Mouse (Mus musculus): ENCODE results near the gene Gfra4. TPM values are rescaled to one million over a fixed set of nuclear protein-coding genes. Genes with fewer than 3 reads are reported as not detected.

The Gfra4 gene
- polyA plus RNA-seq, 1 experiment from 2014 or later: 15.3 TPM

- ATAC-seq (replicated peaks; ENCODE audit: insufficient number of reproducible peaks, low FRiP score, low TSS enrichment, low read depth): no peak
- H3K27ac ChIP-seq (replicated peaks; ENCODE audit: low read depth, low read length): no peak overlapping the region
- 78% methylated on average over 6 of the region's 6 CpGs for WGBS
Observed at GRCm38 (mm10) chr2:131067481-131067880, 24.6 kb upstream of the Gfra4 start.

DNA sequence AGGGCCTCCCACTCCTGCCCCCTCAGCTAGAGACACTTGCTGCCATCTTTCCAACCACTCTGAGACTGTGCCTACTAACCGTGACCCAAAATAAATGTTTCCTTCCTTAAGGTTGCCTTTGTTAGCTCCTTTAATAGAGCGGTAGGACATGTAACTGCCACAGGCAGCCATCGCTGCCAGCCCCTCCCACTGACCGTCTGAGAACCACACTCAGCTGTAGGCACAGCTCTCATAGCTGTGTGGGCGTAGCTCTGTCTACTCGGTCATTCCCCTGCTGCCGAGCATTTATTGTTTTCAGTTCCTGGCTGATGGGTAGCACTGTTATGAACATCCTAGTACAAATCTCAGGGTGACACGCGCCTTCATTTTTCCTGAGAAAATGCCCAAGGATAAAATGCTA is 23.5 kb upstream of the Gfra4 start:
- no peaks in the 10 kb centered on the region for H3K36me3 ChIP-seq (replicated peaks; ENCODE audit: control insufficient read depth, insufficient read depth, low read depth, low read length)
- DNase-seq (ENCODE audit: low spot score): no peak
- H3K9ac ChIP-seq (replicated peaks; ENCODE audit: low read length): no peak overlapping the region
- H3K4me3 ChIP-seq (ENCODE audit: low read depth, low read length): no peak overlapping the region
- H3K4me1 ChIP-seq (ENCODE audit: control insufficient read depth, insufficient read depth, low read length): peaks cover 4% of the 10 kb centered on the region; the same call in 1 of the 2 replicates
- no peak overlapping the region for H3K4me2 ChIP-seq (ENCODE audit: low read depth, low read length)
- H3K27me3 ChIP-seq (ENCODE audit: control insufficient read depth, insufficient read depth, low read length): peaks cover 10% of the 10 kb centered on the region
- no peaks in the 10 kb centered on the region for H3K9me3 ChIP-seq (replicated peaks; ENCODE audit: control insufficient read depth, low read length)
- ATAC-seq (replicated peaks; ENCODE audit: insufficient number of reproducible peaks, low FRiP score, low TSS enrichment, low read depth): no peak
- H3K27ac ChIP-seq (replicated peaks; ENCODE audit: low read depth, low read length): no peak overlapping the region
- 69% methylated on average over 9 of the region's 9 CpGs for WGBS

More at GRCm38 (mm10) chr2:131067481-131067880, 24.6 kb upstream of the Gfra4 start:
- H3K4me3 ChIP-seq (ENCODE audit: low read depth, low read length): no peak overlapping the region
- no peaks in the 10 kb centered on the region for H3K9me3 ChIP-seq (replicated peaks; ENCODE audit: control insufficient read depth, low read length)
- H3K27me3 ChIP-seq (ENCODE audit: control insufficient read depth, insufficient read depth, low read length): peaks cover 10% of the 10 kb centered on the region
- no peak overlapping the region for H3K4me2 ChIP-seq (ENCODE audit: low read depth, low read length)
- DNase-seq (ENCODE audit: low spot score): no peak
- H3K9ac ChIP-seq (replicated peaks; ENCODE audit: low read length): no peak overlapping the region
- H3K36me3 ChIP-seq (replicated peaks; ENCODE audit: control insufficient read depth, insufficient read depth, low read depth, low read length): no peaks in the 10 kb centered on the region
- peaks cover 4% of the 10 kb centered on the region; the same call in 1 of the 2 replicates for H3K4me1 ChIP-seq (ENCODE audit: control insufficient read depth, insufficient read depth, low read length)

GRCm38 (mm10) chr2:131063404-131063864 is 20.5 kb upstream of the Gfra4 start, which contains the start of gene Adam33:
Gene Adam33 (minus strand): TSS chr2:131063814.
- H3K9me3 ChIP-seq (replicated peaks; ENCODE audit: control insufficient read depth, low read length): no peaks in the 10 kb centered on the region
- 1% methylated on average over 22 of the region's 27 CpGs for WGBS
- H3K9ac ChIP-seq (replicated peaks; ENCODE audit: low read length): peak within 1 kb of the TSS; percentile 46
- H3K4me2 ChIP-seq (ENCODE audit: low read depth, low read length): peak within 1 kb of the TSS; percentile 45
- DNase-seq (ENCODE audit: low spot score) (no peak), ATAC-seq (replicated peaks; ENCODE audit: insufficient number of reproducible peaks, low FRiP score, low TSS enrichment, low read depth) (peak; percentile 68; the same call in 1 of the 2 replicates)
- no peaks in the 10 kb centered on the region for H3K36me3 ChIP-seq (replicated peaks; ENCODE audit: control insufficient read depth, insufficient read depth, low read depth, low read length)
- H3K4me3 ChIP-seq (ENCODE audit: low read depth, low read length): peak within 1 kb of the TSS; percentile 12; the same call in 1 of the 2 replicates
- H3K4me1 ChIP-seq (ENCODE audit: control insufficient read depth, insufficient read depth, low read length): peaks cover 6% of the 10 kb centered on the region
- peaks cover 10% of the 10 kb centered on the region for H3K27me3 ChIP-seq (ENCODE audit: control insufficient read depth, insufficient read depth, low read length)
- H3K27ac ChIP-seq (replicated peaks; ENCODE audit: low read depth, low read length): no peak within 1 kb of the TSS

DNA sequence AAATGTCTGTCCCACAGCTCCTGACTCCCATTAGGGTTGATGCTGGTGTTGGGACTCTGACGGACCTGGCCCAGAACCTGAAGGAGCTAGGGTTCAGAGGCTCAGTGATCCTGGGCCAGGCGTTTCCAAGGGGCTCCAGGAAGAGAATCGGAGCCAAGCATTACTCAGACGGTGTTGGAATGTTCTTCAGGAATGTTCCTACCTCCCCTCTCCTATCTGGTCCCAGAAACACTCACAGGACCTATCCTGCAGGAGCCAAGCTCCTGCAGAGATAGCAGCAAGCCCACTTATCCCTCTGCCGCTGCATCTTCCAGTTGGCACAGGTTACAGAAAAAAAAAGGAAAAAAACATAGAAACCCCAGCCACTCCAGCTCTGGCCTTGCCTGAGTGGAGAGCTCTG is 18.7 kb upstream of the Gfra4 start:
- Histone ChIP-seq H3K36me3 (replicated peaks; ENCODE audit: control insufficient read depth, insufficient read depth, low read depth, low read length) (no peaks in the 10 kb centered on the region), H3K27me3 (ENCODE audit: control insufficient read depth, insufficient read depth, low read length) (peaks cover 10% of the 10 kb centered on the region), H3K4me2 (ENCODE audit: low read depth, low read length) (no peak overlapping the region), H3K9me3 (replicated peaks; ENCODE audit: control insufficient read depth, low read length) (no peaks in the 10 kb centered on the region), H3K27ac (replicated peaks; ENCODE audit: low read depth, low read length) (no peak overlapping the region), H3K9ac (replicated peaks; ENCODE audit: low read length) (no peak overlapping the region), H3K4me1 (ENCODE audit: control insufficient read depth, insufficient read depth, low read length) (peaks cover 6% of the 10 kb centered on the region), H3K4me3 (ENCODE audit: low read depth, low read length) (no peak overlapping the region)
- 76% methylated on average over 5 of the region's 5 CpGs for WGBS
- ATAC-seq (replicated peaks; ENCODE audit: insufficient number of reproducible peaks, low FRiP score, low TSS enrichment, low read depth) (no peak), DNase-seq (ENCODE audit: low spot score) (no peak)

- Histone ChIP-seq H3K4me3 (ENCODE audit: low read depth, low read length) (no peak overlapping the region), H3K36me3 (replicated peaks; ENCODE audit: control insufficient read depth, insufficient read depth, low read depth, low read length) (no peaks in the 10 kb centered on the region), H3K27me3 (ENCODE audit: control insufficient read depth, insufficient read depth, low read length) (peaks cover 16% of the 10 kb centered on the region), H3K9ac (replicated peaks; ENCODE audit: low read length) (0 out of 2 replicates have a peak overlapping the region, but pooled peaks have one; percentile 22), H3K9me3 (replicated peaks; ENCODE audit: control insufficient read depth, low read length) (no peaks in the 10 kb centered on the region), H3K4me1 (ENCODE audit: control insufficient read depth, insufficient read depth, low read length) (peaks cover 6% of the 10 kb centered on the region), H3K27ac (replicated peaks; ENCODE audit: low read depth, low read length) (no peak overlapping the region), H3K4me2 (ENCODE audit: low read depth, low read length) (peak overlapping the region; percentile 13; the same call in 1 of the 2 replicates)
- WGBS: 27% methylated on average over 6 of the region's 6 CpGs
- ATAC-seq (replicated peaks; ENCODE audit: insufficient number of reproducible peaks, low FRiP score, low TSS enrichment, low read depth) (no peak), DNase-seq (ENCODE audit: low spot score) (peak; percentile 80)
Observed at GRCm38 (mm10) chr2:131060784-131061183, 17.9 kb upstream of the Gfra4 start.

GRCm38 (mm10) chr2:131059781-131060540 is 17.1 kb upstream of the Gfra4 start:
- WGBS: 64% methylated on average over 9 of the region's 9 CpGs
- Histone ChIP-seq H3K36me3 (replicated peaks; ENCODE audit: control insufficient read depth, insufficient read depth, low read depth, low read length) (no peaks in the 10 kb centered on the region), H3K4me3 (ENCODE audit: low read depth, low read length) (no peak overlapping the region), H3K4me2 (ENCODE audit: low read depth, low read length) (no peak overlapping the region), H3K27me3 (ENCODE audit: control insufficient read depth, insufficient read depth, low read length) (peaks cover 24% of the 10 kb centered on the region), H3K27ac (replicated peaks; ENCODE audit: low read depth, low read length) (no peak overlapping the region), H3K4me1 (ENCODE audit: control insufficient read depth, insufficient read depth, low read length) (peaks cover 6% of the 10 kb centered on the region), H3K9ac (replicated peaks; ENCODE audit: low read length) (no peak overlapping the region), H3K9me3 (replicated peaks; ENCODE audit: control insufficient read depth, low read length) (no peaks in the 10 kb centered on the region)
- ATAC-seq (replicated peaks; ENCODE audit: insufficient number of reproducible peaks, low FRiP score, low TSS enrichment, low read depth) (no peak), DNase-seq (ENCODE audit: low spot score) (no peak)

- Histone ChIP-seq H3K27me3 (ENCODE audit: control insufficient read depth, insufficient read depth, low read length) (peaks cover 30% of the 10 kb centered on the region), H3K27ac (replicated peaks; ENCODE audit: low read depth, low read length) (no peak overlapping the region), H3K4me3 (ENCODE audit: low read depth, low read length) (no peak overlapping the region), H3K4me1 (ENCODE audit: control insufficient read depth, insufficient read depth, low read length) (peaks cover 6% of the 10 kb centered on the region), H3K9me3 (replicated peaks; ENCODE audit: control insufficient read depth, low read length) (no peaks in the 10 kb centered on the region), H3K4me2 (ENCODE audit: low read depth, low read length) (no peak overlapping the region), H3K9ac (replicated peaks; ENCODE audit: low read length) (no peak overlapping the region), H3K36me3 (replicated peaks; ENCODE audit: control insufficient read depth, insufficient read depth, low read depth, low read length) (no peaks in the 10 kb centered on the region)
- no peak for ATAC-seq (replicated peaks; ENCODE audit: insufficient number of reproducible peaks, low FRiP score, low TSS enrichment, low read depth)
- 78% methylated on average over 1 of the region's 1 CpGs for WGBS
- DNase-seq (ENCODE audit: low spot score): no peak
Observed at GRCm38 (mm10) chr2:131059377-131059776, 16.5 kb upstream of the Gfra4 start.

DNA sequence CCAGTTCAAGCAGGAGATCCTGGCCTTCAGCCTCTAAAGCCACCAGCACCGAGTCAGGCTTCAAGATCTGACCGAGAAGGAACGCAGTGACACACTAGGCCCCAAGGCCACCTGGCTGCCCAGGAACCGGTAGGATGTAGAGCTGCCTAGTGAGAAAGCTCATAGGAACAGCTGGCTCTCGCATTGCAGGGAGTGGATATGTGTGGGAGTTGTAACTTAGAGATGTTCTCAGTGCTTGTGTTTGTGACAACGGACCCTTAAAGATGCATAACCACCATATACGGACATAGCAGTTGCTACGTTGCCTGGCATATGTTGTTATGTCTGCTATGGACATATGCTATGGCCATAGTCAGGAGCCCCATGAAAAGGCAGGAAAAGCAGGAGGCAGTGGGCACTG is 15.8 kb upstream of the Gfra4 start:
- WGBS: 94% methylated on average over 8 of the region's 8 CpGs
- no peak for DNase-seq (ENCODE audit: low spot score)
- H3K4me1 ChIP-seq (ENCODE audit: control insufficient read depth, insufficient read depth, low read length): peaks cover 6% of the 10 kb centered on the region
- H3K36me3 ChIP-seq (replicated peaks; ENCODE audit: control insufficient read depth, insufficient read depth, low read depth, low read length): no peaks in the 10 kb centered on the region
- no peak overlapping the region for H3K9ac ChIP-seq (replicated peaks; ENCODE audit: low read length)
- H3K27me3 ChIP-seq (ENCODE audit: control insufficient read depth, insufficient read depth, low read length): peaks cover 34% of the 10 kb centered on the region
- ATAC-seq (replicated peaks; ENCODE audit: insufficient number of reproducible peaks, low FRiP score, low TSS enrichment, low read depth): no peak
- no peak overlapping the region for H3K4me3 ChIP-seq (ENCODE audit: low read depth, low read length)
- no peak overlapping the region for H3K4me2 ChIP-seq (ENCODE audit: low read depth, low read length)
- no peaks in the 10 kb centered on the region for H3K9me3 ChIP-seq (replicated peaks; ENCODE audit: control insufficient read depth, low read length)
- no peak overlapping the region for H3K27ac ChIP-seq (replicated peaks; ENCODE audit: low read depth, low read length)
